ENCODE assay signal across 17 mouse cellular contexts in genomic region chr3:50890537-50890936, GRCm38 (mm10).
"Had no signal": no experiment of that assay in that cellular context is flagged by ENCODE, and none has a peak within 500 bp of the region (broad histone marks: within the 10 kb centered on the region; RNA-seq: fewer than 3 reads in every experiment).

No protein-coding gene starts in this region.

- H3K9ac ChIP-seq: lung, embryonic 14.5 days; midbrain, embryonic 12.5 days; neural tube, embryonic 13.5 days; neural tube, embryonic 15.5 days had no signal

- H3K4me1 ChIP-seq: midbrain, embryonic 12.5 days; neural tube, embryonic 13.5 days had no signal

- H3K27ac ChIP-seq: midbrain, embryonic 12.5 days; neural tube, embryonic 13.5 days; neural tube, embryonic 15.5 days had no signal

- H3K36me3 ChIP-seq: midbrain, embryonic 12.5 days; neural tube, embryonic 13.5 days; neural tube, embryonic 15.5 days had no signal

- H3K4me3 ChIP-seq: midbrain, embryonic 12.5 days; myocyte; neural tube, embryonic 13.5 days; neural tube, embryonic 15.5 days had no signal

- H3K4me2 ChIP-seq: lung, embryonic 14.5 days; midbrain, embryonic 12.5 days; neural tube, embryonic 13.5 days; neural tube, embryonic 15.5 days had no signal

- H3K27me3 ChIP-seq: midbrain, embryonic 12.5 days; neural tube, embryonic 13.5 days; neural tube, embryonic 15.5 days had no signal

- DNase-seq: lung, adult 18-20 months; lung, embryonic 14.5 days; lung, postnatal 10 days; lung, postnatal 4 days; midbrain, embryonic 14.5 days; retina, postnatal 1 day; right cerebral cortex, adult 18-20 months; right cerebral cortex, postnatal 25 days; right cerebral cortex, postnatal 4 days; spleen, adult 18-20 months; thymus, adult 18-20 months; thymus, postnatal 14 days; thymus, postnatal 36 days had no signal

- H3K9me3 ChIP-seq: midbrain, embryonic 12.5 days; neural tube, embryonic 13.5 days; neural tube, embryonic 15.5 days had no signal
